Mouse (Mus musculus): ENCODE measurements around the gene Acyp1.

- TF ChIP-seq CTCF (IDR thresholded peaks at IDR 0.05; ENCODE audit: low read depth, low read length) (no peak), EP300 (IDR thresholded peaks at IDR 0.05; ENCODE audit: insufficient read depth, low read depth, low read length) (no peak), POLR2A (IDR thresholded peaks at IDR 0.05; ENCODE audit: insufficient read depth, low read length) (no peak)
Observed at GRCm38 (mm10) chr12:85278919-85279318, 9.3 kb downstream of the Acyp1 start.

Data from ES-Bruce4 (cell line).